Mouse (Mus musculus) left cerebral cortex, adult 11 months (tissue): ENCODE measurements at regions not wholly inside any gene's neighbourhood (a gene's known extent, or its start where the extent isn't known, plus 50 kb on each side); places are given as distances from the start of the nearest gene placed in this dataset.
"Not testable (repeated sequence)": the region's sequence is repeated elsewhere in the genome, so short reads cannot be mapped to it uniquely, and the experiment has no call there.

ENCODE experiments used
- DNase-seq: peaks from one replicate; pipeline ENCODE4 v3.0.0; 2022; ENCODE audit warnings: low spot score

DNA sequence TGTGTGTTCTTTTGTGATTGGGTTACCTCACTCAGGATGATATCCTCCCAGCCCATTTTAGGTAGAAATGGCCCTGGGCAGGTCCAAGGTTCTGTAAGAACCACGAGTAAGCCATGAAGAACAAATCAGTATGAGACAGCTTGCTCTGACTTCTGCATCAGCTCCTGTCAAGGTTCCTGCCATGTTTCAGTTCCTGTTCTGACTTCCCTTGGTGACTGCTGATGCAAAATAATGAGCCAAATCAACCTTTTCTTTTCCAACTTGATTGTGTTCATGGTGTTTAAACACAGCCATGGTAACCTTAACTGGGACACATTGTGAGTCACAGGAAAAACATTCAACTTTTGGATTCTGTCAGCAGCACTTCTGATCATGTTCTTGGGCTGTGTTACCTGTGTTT, 667.4 kb upstream of the Igfbp7 start:
- no peak for DNase-seq

DNA sequence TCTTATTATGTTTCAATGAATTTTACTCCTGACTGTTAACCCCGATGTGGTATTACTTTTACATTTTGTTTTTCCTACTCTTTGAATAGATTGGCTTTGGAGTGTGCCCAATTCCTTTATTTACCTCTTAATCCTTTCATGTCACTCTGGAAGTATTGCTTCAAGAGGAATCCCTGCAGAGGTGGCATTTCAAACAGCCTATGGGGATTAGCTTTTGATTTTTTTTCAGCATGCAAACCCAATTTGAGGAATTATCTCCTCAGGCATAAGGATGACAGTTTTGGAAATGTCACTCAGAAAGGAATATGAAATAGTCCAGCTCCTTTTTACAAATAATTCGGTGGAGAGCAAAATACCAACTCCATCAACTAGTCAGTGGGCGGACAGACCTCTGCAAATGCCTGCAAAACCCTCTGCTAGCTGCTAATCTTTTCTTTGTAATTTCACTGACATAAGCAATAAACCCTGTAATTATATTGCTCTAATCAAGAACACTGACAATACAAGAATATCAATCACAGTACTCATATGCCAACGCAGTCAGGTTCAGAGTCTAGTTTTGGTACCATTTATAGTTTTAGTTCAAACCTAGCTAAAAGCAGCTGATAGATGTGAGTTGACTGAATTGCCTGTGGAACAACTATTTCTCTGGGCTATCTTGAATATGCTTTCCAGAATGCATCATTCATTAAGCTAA, 624.9 kb upstream of the Igfbp7 start:
- DNase-seq: no peak

GRCm38 (mm10) chr5:78017523-78017922, 609.7 kb upstream of the Igfbp7 start:
- no peak for DNase-seq

- DNase-seq: peak; percentile 38
Measured at GRCm38 (mm10) chr5:77986449-77987047, 578.7 kb upstream of the Igfbp7 start.

- no peak for DNase-seq
Measured at GRCm38 (mm10) chr5:77985269-77985668, 577.4 kb upstream of the Igfbp7 start.

- DNase-seq: not testable (repeated sequence)
Measured at GRCm38 (mm10) chr5:77940021-77940420, 532.2 kb upstream of the Igfbp7 start.

GRCm38 (mm10) chr5:77931874-77932273, 524.0 kb upstream of the Igfbp7 start:
- DNase-seq: no peak

GRCm38 (mm10) chr5:77921186-77921585, 513.3 kb upstream of the Igfbp7 start:
- no peak for DNase-seq

DNA sequence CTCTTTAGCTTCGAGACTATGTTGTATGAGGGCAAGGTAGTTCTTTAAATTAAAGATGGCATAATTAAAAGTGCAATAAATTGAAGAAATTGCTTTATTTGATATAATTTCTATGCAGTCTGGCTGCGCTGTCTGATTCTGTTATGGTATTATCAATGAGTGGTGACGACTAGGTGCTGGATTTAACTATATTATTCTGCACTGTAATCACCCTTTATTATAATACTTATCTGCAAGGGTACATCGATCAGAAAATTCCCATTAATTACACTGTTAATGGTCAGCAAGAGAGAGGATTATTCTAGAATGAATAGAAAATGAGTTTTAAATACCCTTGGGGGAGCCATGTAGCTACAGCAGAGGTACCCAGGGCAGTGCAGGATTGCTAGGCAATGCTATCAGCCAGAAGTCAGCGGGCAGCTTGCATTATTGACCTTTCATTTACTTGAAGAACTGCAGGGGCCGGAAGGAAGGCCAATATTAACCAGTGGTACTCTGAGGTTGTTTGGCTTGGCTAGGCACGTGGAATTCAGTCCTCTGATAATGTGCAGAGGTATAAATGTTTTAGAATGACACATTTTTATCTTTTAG, 509.3 kb upstream of the Igfbp7 start:
- DNase-seq: no peak

DNA sequence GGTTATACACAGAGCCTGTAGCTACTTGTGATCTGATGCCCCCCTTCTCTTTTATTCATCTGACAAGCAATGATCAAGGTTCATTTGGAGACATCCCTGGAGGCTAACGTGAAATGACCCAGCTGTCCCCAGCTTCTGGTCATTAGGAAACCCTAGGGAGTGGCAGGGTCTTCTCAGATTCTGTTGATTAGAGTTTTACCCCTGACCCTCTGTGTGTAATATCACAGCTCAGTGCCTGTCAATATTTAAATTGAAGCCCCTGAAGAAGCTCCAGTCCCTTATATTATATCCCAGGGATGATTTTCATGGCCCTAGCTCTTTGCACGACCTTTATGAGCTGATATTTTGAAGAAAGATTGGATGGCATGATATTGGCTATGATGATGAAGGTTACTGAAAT, 508.5 kb upstream of the Igfbp7 start:
- no peak for DNase-seq

DNA sequence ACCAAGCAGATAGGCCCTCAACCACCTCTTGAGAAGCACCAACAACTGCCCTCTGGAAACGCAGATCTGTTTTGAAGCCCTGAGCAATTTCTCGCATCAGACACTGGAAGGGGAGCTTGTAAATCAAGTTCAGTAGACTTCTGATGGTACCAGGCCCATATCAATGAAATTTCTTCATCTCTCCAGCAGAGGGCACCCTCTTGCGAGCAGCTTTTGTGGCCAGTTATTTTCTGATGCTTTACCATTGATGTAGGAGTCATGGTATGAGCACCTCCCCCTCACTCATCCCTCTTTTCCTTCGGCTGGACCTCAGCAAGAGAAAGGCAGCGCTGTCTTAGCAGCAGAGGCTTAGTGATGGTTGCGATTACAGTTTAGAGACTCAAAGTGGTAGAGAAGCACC, 501.4 kb upstream of the Igfbp7 start:
- DNase-seq: no peak

DNA sequence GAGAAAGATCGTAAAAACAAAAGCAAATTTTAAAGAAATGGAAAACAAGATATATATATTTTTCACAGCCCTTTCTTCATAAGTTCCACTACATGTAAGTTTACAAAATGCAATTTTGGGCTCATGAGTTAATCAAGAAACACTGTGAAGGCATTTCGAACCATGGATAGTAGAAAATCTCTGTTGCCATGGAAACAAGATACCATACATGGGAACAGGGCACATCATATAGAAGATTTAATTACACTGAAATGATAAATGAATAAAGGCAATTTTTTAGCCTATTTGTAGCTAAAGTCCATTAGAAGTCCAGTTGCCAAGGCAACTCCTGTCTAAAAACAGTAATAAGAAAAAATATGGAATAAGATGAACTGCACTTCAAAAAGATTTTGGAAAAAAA, 484.2 kb upstream of the Igfbp7 start:
- not testable (repeated sequence) for DNase-seq

GRCm38 (mm10) chr5:77888534-77888933, 480.7 kb upstream of the Igfbp7 start:
- DNase-seq: peak; percentile 37

DNA sequence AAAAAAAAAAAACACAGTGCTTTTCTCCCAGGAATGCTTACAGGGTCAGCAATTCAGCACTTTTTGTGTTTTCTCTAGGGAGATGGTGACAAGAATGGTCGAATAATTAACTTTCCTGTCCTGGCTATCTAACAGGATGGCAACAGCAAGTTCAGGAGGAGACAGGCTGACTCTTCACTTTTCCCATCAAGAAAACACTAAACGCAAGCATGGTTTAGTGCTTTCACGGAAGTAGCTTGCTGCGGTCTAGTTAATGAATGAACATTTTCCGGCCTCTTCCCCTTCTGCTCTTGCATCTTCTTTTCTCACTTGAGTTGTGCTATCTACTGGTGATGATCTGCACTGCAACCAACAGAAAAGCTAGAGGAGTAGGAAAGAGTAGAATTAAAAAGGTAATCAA, 463.6 kb upstream of the Igfbp7 start:
- no peak for DNase-seq

DNA sequence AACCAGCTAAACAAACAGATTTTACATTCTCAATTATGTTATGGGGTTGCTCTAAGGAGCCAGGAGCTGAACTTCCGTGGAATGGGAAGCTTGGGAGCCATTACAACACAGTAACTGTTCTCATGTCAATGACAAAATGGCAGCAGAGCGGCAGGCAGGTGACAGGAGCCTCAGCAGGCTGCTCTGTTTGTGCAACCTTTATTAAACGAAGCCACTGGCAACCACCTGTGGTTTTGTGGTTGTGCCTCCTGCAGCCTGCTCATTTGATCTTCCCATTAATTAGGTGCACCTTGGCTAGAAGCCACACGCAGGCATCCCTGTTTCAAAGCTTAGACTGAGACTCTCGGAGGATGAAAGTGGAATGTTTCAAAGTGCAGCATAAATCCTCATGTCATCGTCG, 457.5 kb upstream of the Igfbp7 start:
- DNase-seq: no peak

DNA sequence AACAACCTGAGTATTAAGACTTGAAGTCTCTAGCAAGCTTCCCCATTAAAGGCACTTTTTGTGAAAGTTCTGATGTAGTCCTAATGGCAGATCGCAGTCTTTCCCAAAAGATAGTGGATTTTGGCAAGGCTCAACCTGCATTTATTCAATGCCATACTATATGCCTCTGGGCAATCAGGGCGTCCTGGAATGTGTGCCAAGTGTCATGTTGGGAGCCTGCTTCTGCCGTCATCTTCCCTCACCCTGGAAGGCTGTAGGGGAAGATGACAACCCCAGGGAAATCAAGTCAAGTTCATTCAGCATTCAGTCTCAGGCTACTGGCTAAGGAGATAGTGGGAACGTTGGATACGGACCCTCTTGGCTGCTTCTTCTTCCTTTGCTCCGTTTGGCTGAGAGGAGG, 447.4 kb upstream of the Igfbp7 start:
- DNase-seq: no peak

GRCm38 (mm10) chr5:77853999-77854784, 446.4 kb upstream of the Igfbp7 start:
- DNase-seq: no peak

GRCm38 (mm10) chr5:77851645-77852044, 443.8 kb upstream of the Igfbp7 start:
- DNase-seq: no peak

DNA sequence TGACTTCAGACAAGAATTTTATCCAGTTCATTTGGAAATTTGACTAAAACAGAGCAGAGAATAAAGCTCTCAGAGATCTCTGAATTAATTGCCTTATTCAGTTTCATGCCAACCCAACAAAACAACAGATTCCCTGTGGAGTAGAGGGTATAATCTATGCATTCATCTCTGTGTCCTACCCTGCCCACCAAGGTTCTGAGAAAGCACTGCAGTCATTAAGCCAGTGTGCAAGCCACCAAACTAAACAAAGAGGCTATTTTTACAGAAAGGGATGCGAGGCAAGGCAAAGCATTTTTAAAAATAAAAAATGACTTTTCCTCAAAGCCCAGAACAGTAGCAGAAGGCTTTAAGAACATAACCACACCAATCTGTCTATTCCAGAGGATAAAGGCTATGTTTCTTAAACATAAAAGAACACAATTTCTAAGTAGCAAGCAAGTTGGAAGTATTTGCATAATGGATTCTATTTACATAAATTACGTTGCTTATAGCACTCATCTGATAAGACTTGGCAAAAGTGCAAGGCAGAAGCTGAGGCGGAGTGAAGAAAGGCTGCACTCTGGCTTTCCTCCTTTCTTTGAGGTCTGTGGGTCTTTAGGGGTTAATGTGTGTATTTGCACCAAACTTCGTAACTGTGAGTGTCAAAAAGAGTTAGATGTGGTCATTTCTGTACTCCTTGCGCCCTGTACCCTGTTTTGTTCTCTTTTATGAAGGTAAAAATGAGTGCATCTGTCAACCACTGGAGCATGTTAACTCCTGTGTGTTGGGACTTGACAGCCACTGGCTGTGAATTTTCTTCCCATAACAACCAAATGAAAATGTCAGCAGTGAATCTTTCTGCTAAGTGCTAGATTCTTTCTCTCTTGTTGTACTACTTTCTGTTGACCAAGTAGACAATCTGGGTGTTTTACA, 430.6 kb upstream of the Igfbp7 start:
- peak; percentile 23 for DNase-seq

GRCm38 (mm10) chr5:77827971-77828370, 420.1 kb upstream of the Igfbp7 start:
- no peak for DNase-seq

DNA sequence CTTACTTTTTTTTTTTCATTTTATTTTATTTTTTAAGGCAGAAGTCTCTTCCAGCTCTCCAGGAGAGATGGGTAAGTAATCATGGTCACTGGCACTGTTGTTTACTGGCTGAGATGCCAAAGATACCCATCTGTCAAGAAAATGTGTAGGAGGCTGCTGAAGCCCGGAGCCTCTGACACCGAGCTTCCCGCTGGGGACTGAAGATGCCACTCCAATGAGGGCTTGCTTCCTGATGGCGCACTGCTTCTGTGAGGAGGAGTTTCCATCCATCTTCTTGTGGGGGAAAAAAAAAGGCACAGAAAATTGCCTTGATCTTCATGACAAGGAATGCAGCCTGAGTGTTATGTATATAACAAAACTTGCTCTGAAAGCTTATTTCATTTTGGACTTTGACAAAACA, 418.2 kb upstream of the Igfbp7 start:
- no peak for DNase-seq

DNA sequence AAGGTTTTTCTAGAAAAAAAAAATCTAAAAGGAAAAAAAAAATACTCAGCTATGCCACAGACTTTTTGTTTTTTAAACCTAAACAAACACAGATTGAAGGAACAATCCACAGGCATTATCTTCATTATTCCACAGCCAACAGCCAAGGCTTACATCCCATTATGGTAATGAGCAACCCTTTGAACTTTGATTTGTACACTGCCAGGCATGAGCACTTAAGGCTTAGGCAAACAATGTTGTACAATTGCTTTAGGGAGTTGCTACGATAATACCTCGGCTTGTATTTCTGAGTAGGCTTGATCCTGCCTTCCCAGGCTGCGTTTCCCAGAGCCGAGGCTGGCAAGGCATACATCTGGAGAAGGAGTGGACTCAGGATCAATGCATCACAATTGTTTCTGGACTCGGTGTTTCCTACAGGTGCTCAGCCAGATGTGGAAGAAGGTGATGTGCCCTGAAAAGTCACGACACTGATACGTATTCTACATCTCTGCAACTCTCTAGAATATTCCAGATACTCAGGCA, 409.0 kb upstream of the Igfbp7 start:
- DNase-seq: no peak
